In genomic region chr13:91162452-91162851, GRCm38 (mm10) we compare ENCODE assay signal across 12 mouse cellular contexts.
DNase-seq lines count a peak whose midpoint lies in the region; ATAC-seq and TF ChIP-seq lines count a peak whose summit lies in the region.
"Had no signal": no experiment of that assay in that cellular context is flagged by ENCODE, and none has a peak within 500 bp of the region (broad histone marks: within the 10 kb centered on the region; RNA-seq: fewer than 3 reads in every experiment).

No protein-coding gene starts in this region.

- DNase-seq in forebrain, embryonic 11.5 days (ENCODE audit: low spot score), result no peak
- no peak for DNase-seq in forebrain, embryonic 10.5 days (ENCODE audit: extremely low spot score, low spot score)
- DNase-seq in kidney, adult 8-10 months, result peak; percentile 19 to 66
- DNase-seq in cerebellum, postnatal 10 days, result peak; percentile 52 to 53
- peak; percentile 30 for DNase-seq in lung, postnatal 14 days
- no peak for DNase-seq in hindbrain, postnatal 0 days (ENCODE audit: low spot score)
- DNase-seq: adrenal gland, adult 8-10 months; B cell, adult 2 months; spleen, adult 18-20 months had no signal

- no peaks in the 10 kb centered on the region for H3K9me3 ChIP-seq in forebrain, embryonic 11.5 days (ENCODE audit: control insufficient read depth, low read length)
- no peaks in the 10 kb centered on the region for H3K9me3 ChIP-seq in forebrain, embryonic 10.5 days
- H3K9me3 ChIP-seq in kidney, embryonic 15.5 days (replicated peaks), result no peaks in the 10 kb centered on the region
- H3K9me3 ChIP-seq in hindbrain, postnatal 0 days (ENCODE audit: low read length), result no peaks in the 10 kb centered on the region
- H3K9me3 ChIP-seq in midbrain, embryonic 13.5 days, result no peaks in the 10 kb centered on the region
- H3K9me3 ChIP-seq: limb, embryonic 13.5 days had no signal

- no peak for TF ChIP-seq CTCF in hindbrain, postnatal 0 days (IDR thresholded peaks at IDR 0.05; ENCODE audit: low read depth)

- no peak overlapping the region for H3K4me2 ChIP-seq in forebrain, embryonic 11.5 days (ENCODE audit: low read depth, low read length, severe bottlenecking)
- H3K4me2 ChIP-seq in kidney, embryonic 15.5 days, result no peak overlapping the region
- H3K4me2 ChIP-seq in hindbrain, postnatal 0 days (ENCODE audit: low read depth, low read length), result no peak overlapping the region
- H3K4me2 ChIP-seq in midbrain, embryonic 13.5 days (replicated peaks), result no peak overlapping the region
- H3K4me2 ChIP-seq: limb, embryonic 13.5 days had no signal

- no peaks in the 10 kb centered on the region for H3K27me3 ChIP-seq in forebrain, embryonic 11.5 days (ENCODE audit: control insufficient read depth, insufficient read depth, low read length)
- H3K27me3 ChIP-seq in forebrain, embryonic 10.5 days (ENCODE audit: poor library complexity, severe bottlenecking), result no peaks in the 10 kb centered on the region
- no peaks in the 10 kb centered on the region for H3K27me3 ChIP-seq in kidney, embryonic 15.5 days
- no peaks in the 10 kb centered on the region for H3K27me3 ChIP-seq in hindbrain, postnatal 0 days (ENCODE audit: insufficient read depth, low read length)
- H3K27me3 ChIP-seq in midbrain, embryonic 13.5 days, result no peaks in the 10 kb centered on the region
- H3K27me3 ChIP-seq: limb, embryonic 13.5 days had no signal

- 20% methylated on average over 5 of the region's 5 CpGs for WGBS in forebrain, embryonic 11.5 days
- 35% methylated on average over 5 of the region's 5 CpGs for WGBS in forebrain, embryonic 10.5 days
- 48% methylated on average over 5 of the region's 5 CpGs for WGBS in kidney, embryonic 15.5 days
- WGBS in hindbrain, postnatal 0 days, result 32% methylated on average over 5 of the region's 5 CpGs
- WGBS in midbrain, embryonic 13.5 days, result 29% methylated on average over 5 of the region's 5 CpGs

- no peaks in the 10 kb centered on the region for H3K36me3 ChIP-seq in forebrain, embryonic 11.5 days (ENCODE audit: control insufficient read depth, insufficient read depth, low read length)
- H3K36me3 ChIP-seq in forebrain, embryonic 10.5 days (replicated peaks), result no peaks in the 10 kb centered on the region
- H3K36me3 ChIP-seq in kidney, embryonic 15.5 days, result no peaks in the 10 kb centered on the region
- H3K36me3 ChIP-seq in hindbrain, postnatal 0 days (ENCODE audit: insufficient read depth, low read length), result no peaks in the 10 kb centered on the region
- H3K36me3 ChIP-seq in midbrain, embryonic 13.5 days, result no peaks in the 10 kb centered on the region
- H3K36me3 ChIP-seq: limb, embryonic 13.5 days had no signal

- H3K4me3 ChIP-seq in forebrain, embryonic 11.5 days (ENCODE audit: low read depth, low read length), result no peak overlapping the region
- no peak overlapping the region for H3K4me3 ChIP-seq in forebrain, embryonic 10.5 days
- H3K4me3 ChIP-seq in kidney, embryonic 15.5 days (replicated peaks), result no peak overlapping the region
- no peak overlapping the region for H3K4me3 ChIP-seq in hindbrain, postnatal 0 days (ENCODE audit: low read length)
- H3K4me3 ChIP-seq in midbrain, embryonic 13.5 days (replicated peaks), result no peak overlapping the region
- H3K4me3 ChIP-seq: limb, embryonic 13.5 days had no signal

- H3K27ac ChIP-seq in forebrain, embryonic 11.5 days (ENCODE audit: low read depth, low read length), result no peak overlapping the region
- H3K27ac ChIP-seq in forebrain, embryonic 10.5 days, result no peak overlapping the region
- H3K27ac ChIP-seq in kidney, embryonic 15.5 days, result no peak overlapping the region
- no peak overlapping the region for H3K27ac ChIP-seq in hindbrain, postnatal 0 days
- no peak overlapping the region for H3K27ac ChIP-seq in midbrain, embryonic 13.5 days
- H3K27ac ChIP-seq: limb, embryonic 13.5 days had no signal

- ATAC-seq in forebrain, embryonic 11.5 days (replicated peaks; ENCODE audit: low FRiP score), result 0 out of 2 replicates have a peak, but pooled peaks have one; percentile 61
- no peak for ATAC-seq in kidney, embryonic 15.5 days (replicated peaks; ENCODE audit: low FRiP score)
- ATAC-seq in hindbrain, postnatal 0 days, result no peak
- ATAC-seq in midbrain, embryonic 13.5 days, result no peak

- no peak overlapping the region for H3K9ac ChIP-seq in forebrain, embryonic 11.5 days (ENCODE audit: low read length)
- no peak overlapping the region for H3K9ac ChIP-seq in kidney, embryonic 15.5 days
- H3K9ac ChIP-seq in hindbrain, postnatal 0 days (replicated peaks; ENCODE audit: low read length), result no peak overlapping the region
- H3K9ac ChIP-seq in midbrain, embryonic 13.5 days (replicated peaks), result no peak overlapping the region
- H3K9ac ChIP-seq: limb, embryonic 13.5 days had no signal

- H3K4me1 ChIP-seq in forebrain, embryonic 11.5 days (replicated peaks; ENCODE audit: control insufficient read depth, insufficient read depth, low read length), result no peaks in the 10 kb centered on the region
- H3K4me1 ChIP-seq in forebrain, embryonic 10.5 days, result peaks cover 11% of the 10 kb centered on the region
- peaks cover 13% of the 10 kb centered on the region; the same call in 1 of the 2 replicates for H3K4me1 ChIP-seq in kidney, embryonic 15.5 days
- 0 out of 2 replicates have a peak, but pooled peaks cover 5% of the 10 kb centered on the region for H3K4me1 ChIP-seq in hindbrain, postnatal 0 days (ENCODE audit: insufficient read depth, low read length)
- no peaks in the 10 kb centered on the region for H3K4me1 ChIP-seq in midbrain, embryonic 13.5 days (replicated peaks)

Comparison
In these comparisons a context has a peak if more than half of its experiments do, and no peak if none do; other contexts are left out.
1. DNase-seq: peak in kidney, adult 8-10 months (2 of 2), cerebellum, postnatal 10 days (2 of 2) and lung, postnatal 14 days (single experiment); none in forebrain, embryonic 11.5 days (single experiment), forebrain, embryonic 10.5 days (single experiment) and hindbrain, postnatal 0 days (single experiment).